Mouse (Mus musculus) CH12.LX (cell line): Measurements from ENCODE around the gene Slc25a20.

ENCODE experiments used
- CHD1 ChIP-seq: IDR thresholded peaks from 2 replicates; pipeline ENCODE4 v1.6.1; 2012; ENCODE audit warnings: low read depth, low read length, improper control_type of control experiment, inconsistent platforms
- CTCF ChIP-seq, 2 experiments: IDR thresholded peaks in 1 of 2; conservative IDR thresholded peaks in 1 of 2; 2 replicates each; pipeline ENCODE4 v1.5.1; 2011 to 2012; ENCODE audit warnings: low read depth in 2 of 2, low read length in 2 of 2, improper control_type of control experiment in 1 of 2, inconsistent platforms in 1 of 2, mild to moderate bottlenecking in 1 of 2, moderate library complexity in 1 of 2
- EP300 ChIP-seq: IDR thresholded peaks from 2 replicates; pipeline ENCODE4 v1.6.1; 2011; ENCODE audit warnings: low read length, improper control_type of control experiment
- GABPA ChIP-seq: IDR thresholded peaks from 2 replicates; pipeline ENCODE4 v1.6.1; 2012; ENCODE audit warnings: low read depth, low read length, improper control_type of control experiment, inconsistent platforms; ENCODE audit not compliant: insufficient replicate concordance
- MAFK ChIP-seq: IDR thresholded peaks from 2 replicates; pipeline ENCODE4 v1.6.1; 2011; ENCODE audit warnings: low read length, improper control_type of control experiment; ENCODE audit not compliant: insufficient replicate concordance
- MAX ChIP-seq: IDR thresholded peaks from 2 replicates; pipeline ENCODE4 v1.6.1; 2011; ENCODE audit warnings: low read length, improper control_type of control experiment
- MAZ ChIP-seq: IDR thresholded peaks from 2 replicates; pipeline ENCODE4 v1.6.1; 2012; ENCODE audit warnings: low read depth, mild to moderate bottlenecking, inconsistent platforms, low read length, improper control_type of control experiment, moderate library complexity
- MYC ChIP-seq: IDR thresholded peaks from 2 replicates; pipeline ENCODE4 v1.6.1; 2011; ENCODE audit warnings: low read depth, mild to moderate bottlenecking, improper control_type of control experiment, low read length
- NELFE ChIP-seq: IDR thresholded peaks from 2 replicates; pipeline ENCODE4 v1.6.1; 2011; ENCODE audit warnings: low read depth, low read length, improper control_type of control experiment
- POLR2A ChIP-seq: IDR thresholded peaks from 2 replicates; pipeline ENCODE4 v1.6.1; 2011; ENCODE audit warnings: low read depth, mild to moderate bottlenecking, improper control_type of control experiment, low read length
- RCOR1 ChIP-seq: conservative IDR thresholded peaks from 2 replicates; pipeline ENCODE4 v1.6.1; 2012; ENCODE audit warnings: low read depth, mild to moderate bottlenecking, inconsistent platforms, low read length, improper control_type of control experiment
- SIN3A ChIP-seq: IDR thresholded peaks from 2 replicates; pipeline ENCODE4 v1.6.1; 2012; ENCODE audit warnings: low read length, improper control_type of control experiment, inconsistent platforms
- ZC3H11A ChIP-seq: IDR thresholded peaks from 2 replicates; pipeline ENCODE4 v1.6.1; 2012; ENCODE audit warnings: low read depth, mild to moderate bottlenecking, inconsistent platforms, low read length, improper control_type of control experiment
- ZNF384 ChIP-seq: IDR thresholded peaks from 2 replicates; pipeline ENCODE4 v1.6.1; 2012; ENCODE audit warnings: low read depth, low read length, improper control_type of control experiment, inconsistent platforms

DNA sequence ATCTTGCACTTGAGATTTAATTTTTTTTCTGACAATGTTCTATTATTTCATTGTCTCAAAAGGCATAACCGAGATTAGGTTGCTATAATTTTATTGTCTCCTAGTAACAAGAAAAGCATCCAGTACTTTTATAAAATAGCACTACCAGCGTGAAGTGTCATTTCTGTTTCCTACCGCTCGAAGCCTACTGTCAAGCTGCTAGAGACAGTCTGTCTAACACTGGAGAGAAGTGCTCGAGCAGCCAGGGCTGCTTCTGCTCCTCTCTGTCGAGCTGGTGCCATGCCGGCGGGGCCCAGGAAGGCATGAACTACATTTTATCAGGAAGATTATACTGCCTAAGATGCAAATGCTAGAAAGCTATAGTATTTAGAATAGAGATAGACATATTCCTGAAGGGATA, 46.9 kb downstream of the Slc25a20 start:
- TF ChIP-seq POLR2A: no peak
- TF ChIP-seq CHD1: no peak
- TF ChIP-seq CTCF (conservative IDR thresholded peaks at IDR 0.05 in 1 of 2, IDR thresholded peaks at IDR 0.05 in 1 of 2; ENCODE audit: low read depth in 2 of 2, low read length in 2 of 2): no peak
- TF ChIP-seq MAZ: no peak
- no peak for TF ChIP-seq NELFE
- no peak for TF ChIP-seq RCOR1
- no peak for TF ChIP-seq ZNF384
- TF ChIP-seq MYC: no peak
- no peak for TF ChIP-seq EP300
- TF ChIP-seq ZC3H11A: no peak
- TF ChIP-seq GABPA: no peak
- TF ChIP-seq MAFK: no peak
- no peak for TF ChIP-seq MAX
- TF ChIP-seq SIN3A: no peak
